Comparison of ENCODE assay signal across 9 mouse cellular contexts in the genomic region with DNA sequence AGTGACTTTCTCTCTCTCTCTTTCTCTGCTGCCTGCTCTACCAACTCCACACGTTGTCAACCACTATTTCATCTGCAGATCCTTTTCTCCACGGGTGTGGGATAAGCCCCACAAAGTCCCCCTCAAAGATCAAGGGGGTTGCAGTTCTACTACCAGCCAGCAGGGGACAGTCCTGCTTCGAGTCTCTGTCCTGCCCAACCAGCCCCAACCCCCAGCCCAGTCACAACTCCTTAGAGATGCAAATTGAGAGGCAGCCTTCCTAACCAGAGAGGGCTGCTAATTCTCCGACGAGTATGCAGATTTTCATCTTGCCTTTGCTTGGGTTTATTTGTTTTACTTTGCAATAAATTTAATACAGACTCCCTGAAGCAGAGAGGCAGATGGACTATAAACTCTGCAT. TPM values are rescaled to one million over a fixed set of nuclear protein-coding genes. Genes with fewer than 3 reads are reported as not detected.
DNase-seq lines count a peak whose midpoint lies in the region; TF ChIP-seq lines count a peak whose summit lies in the region.
"Had no signal": no experiment of that assay in that cellular context is flagged by ENCODE, and none has a peak within 500 bp of the region (broad histone marks: within the 10 kb centered on the region; RNA-seq: fewer than 3 reads in every experiment).

No protein-coding gene starts in this region.

- H3K27me3 ChIP-seq in ES-Bruce4 (ENCODE audit: control insufficient read depth, insufficient read depth, low read length, poor library complexity, severe bottlenecking), result no peaks in the 10 kb centered on the region
- H3K27me3 ChIP-seq: liver, embryonic 13.5 days had no signal

- no peak for TF ChIP-seq POLR2A in ES-Bruce4 (IDR thresholded peaks at IDR 0.05; ENCODE audit: insufficient read depth, low read length)
- TF ChIP-seq POLR2A in bone marrow, adult 2 months (IDR thresholded peaks at IDR 0.05; ENCODE audit: borderline replicate concordance, control insufficient read depth, low read depth, low read length), result no peak

- peak; percentile 90 for TF ChIP-seq CTCF in ES-Bruce4 (IDR thresholded peaks at IDR 0.05; ENCODE audit: low read depth, low read length)
- peak; percentile 82 for TF ChIP-seq CTCF in bone marrow, adult 2 months (IDR thresholded peaks at IDR 0.05; ENCODE audit: control insufficient read depth, insufficient read depth, low read length)

- no peaks in the 10 kb centered on the region for H3K4me1 ChIP-seq in ES-Bruce4 (ENCODE audit: control insufficient read depth, insufficient read depth, low read length)
- H3K4me1 ChIP-seq in bone marrow, adult 2 months (ENCODE audit: control insufficient read depth, insufficient read depth, low read length), result no peaks in the 10 kb centered on the region
- H3K4me1 ChIP-seq: liver, embryonic 13.5 days had no signal

- 5% methylated on average over 5 of the region's 5 CpGs for WGBS in bone marrow, adult 2 months

- peak; percentile 14 for DNase-seq in fibroblast of lung, adult 2 months (ENCODE audit: low read depth)
- peak; percentile 52 to 68 for DNase-seq in heart, postnatal 14 days
- DNase-seq in layer of hippocampus, adult 8-10 months (ENCODE audit: low spot score in 2 of 2), result peak; percentile 38 to 73
- peak; percentile 49 for DNase-seq in lung, postnatal 25 days (ENCODE audit: low spot score)
- DNase-seq in retina, postnatal 1 day, result peak; percentile 83
- DNase-seq in thymus, postnatal 36 days, result peak; percentile 72
- DNase-seq: liver, embryonic 13.5 days had no signal

- TF ChIP-seq EP300 in ES-Bruce4 (IDR thresholded peaks at IDR 0.05; ENCODE audit: insufficient read depth, low read depth, low read length), result peak; percentile 71; the same call in 1 of the 2 replicates

- H3K9ac ChIP-seq in ES-Bruce4 (ENCODE audit: low read depth, poor library complexity, severe bottlenecking), result no peak overlapping the region
- H3K9ac ChIP-seq: liver, embryonic 13.5 days had no signal

- intact Hi-C loops in heart, postnatal 14 days (cut with DNase I), result loop anchor here (1.0 to 5.0 kb wide), 2 partner anchors 53 to 150 kb away; no protein-coding TSS in a partner anchor

- H3K36me3 ChIP-seq in ES-Bruce4 (ENCODE audit: control insufficient read depth, insufficient read depth, low read length, poor library complexity, severe bottlenecking), result no peaks in the 10 kb centered on the region
- H3K36me3 ChIP-seq: liver, embryonic 13.5 days had no signal

- H3K9me3 ChIP-seq in ES-Bruce4 (replicated peaks; ENCODE audit: control insufficient read depth, insufficient read depth, low read length, poor library complexity, severe bottlenecking), result no peaks in the 10 kb centered on the region
- H3K9me3 ChIP-seq: liver, embryonic 13.5 days had no signal

- H3K27ac ChIP-seq in ES-Bruce4 (ENCODE audit: insufficient read depth, low read length), result no peak overlapping the region
- no peak overlapping the region for H3K27ac ChIP-seq in bone marrow, adult 2 months (ENCODE audit: control insufficient read depth, insufficient read depth, low read depth, low read length, poor library complexity)
- H3K27ac ChIP-seq: liver, embryonic 13.5 days had no signal

- H3K4me3 ChIP-seq in ES-Bruce4 (ENCODE audit: low read depth, low read length), result no peak overlapping the region
- no peak overlapping the region for H3K4me3 ChIP-seq in bone marrow, adult 2 months (replicated peaks; ENCODE audit: control insufficient read depth, low read depth, low read length)
- H3K4me3 ChIP-seq: liver, embryonic 13.5 days had no signal

RNA-seq across cellular contexts. Expression of a gene that starts 29.9 kb away (rescaled TPM):
- polyA plus RNA-seq in ES-Bruce4 (2011; ENCODE audit: insufficient read depth, insufficient read length, low read depth, missing spikeins), result 12.3 and 14.3 TPM in 2 replicates
- polyA plus RNA-seq in bone marrow, adult 2 months (2011; ENCODE audit: insufficient read depth, insufficient read length, low replicate concordance, missing spikeins), result 0.52 and 0.72 TPM in 2 replicates
- total RNA-seq in heart, postnatal 14 days (2021), result 1 to 10 TPM; 3.7 to 6.0 TPM
- total RNA-seq in layer of hippocampus, adult 8-10 months (2022), result 10 to 100 TPM; 38.5 to 59.5 (median 43.0) TPM

RNA-seq across cellular contexts. Expression of a gene that starts 30.9 kb away (rescaled TPM):
- polyA plus RNA-seq in ES-Bruce4 (2011; ENCODE audit: insufficient read depth, insufficient read length, low read depth, missing spikeins), result 3.6 and 4.1 TPM in 2 replicates
- 0.77 and 1.7 TPM in 2 replicates for polyA plus RNA-seq in bone marrow, adult 2 months (2011; ENCODE audit: insufficient read depth, insufficient read length, low replicate concordance, missing spikeins)
- 1 to 10 TPM; 6.4 to 6.5 TPM for total RNA-seq in heart, postnatal 14 days (2021)
- 1 to 10 TPM; 6.8 to 8.8 (median 7.4) TPM for total RNA-seq in layer of hippocampus, adult 8-10 months (2022)

Comparison
In these comparisons a context has a peak if more than half of its experiments do, and no peak if none do; other contexts are left out.
1. DNase-seq: peak in every context shown above with its lines; median percentile 83 in retina, postnatal 1 day; 72 in thymus, postnatal 36 days; 60 in heart, postnatal 14 days; 56 in layer of hippocampus, adult 8-10 months; 49 in lung, postnatal 25 days; 14 in fibroblast of lung, adult 2 months.
2. RNA of a gene that starts 29.9 kb away (total RNA-seq): 38.5 to 59.5 TPM in layer of hippocampus, adult 8-10 months; 3.7 to 6.0 TPM in heart, postnatal 14 days; every median in the first group is over 4 times any median in the second.